Mouse (Mus musculus) limb, embryonic 14.5 days (tissue): ENCODE measurements around the gene Gm7247. TPM values are rescaled to one million over a fixed set of nuclear protein-coding genes. Genes with fewer than 3 reads are reported as not detected.
A peak's percentile ranks its signal among the peaks of the same experiment; 100 is the strongest.
"Not testable (repeated sequence)": the region's sequence is repeated elsewhere in the genome, so short reads cannot be mapped to it uniquely, and the experiment has no call there.

Source experiments
- ATAC-seq: fragments of 200-750 bp; cut with Nextera tagmentation; 2 replicates; pipeline ENCODE4 v1.8.0; 2017; ENCODE audit warnings: low read depth, moderate number of reproducible peaks, moderate TSS enrichment; ENCODE audit not compliant: low FRiP score
- DNase-seq: peaks from one replicate; pipeline ENCODE4 v3.0.0-alpha.2; 2015; ENCODE audit warnings: low spot score
- H3K27ac ChIP-seq: fragments of 300-500 bp; sonication (generic); replicated peaks from 2 replicates; pipeline ENCODE4 v1.5.1; 2014; ENCODE audit warnings: low read depth, mild to moderate bottlenecking, low read length, moderate library complexity, mixed read lengths
- H3K27me3 ChIP-seq: fragments of 300-500 bp; sonication (generic); 2 replicates; pipeline ENCODE4 v1.6.1; 2014; ENCODE audit warnings: low read length, mixed read lengths; ENCODE audit not compliant: control insufficient read depth, insufficient read depth
- H3K36me3 ChIP-seq: fragments of 300-500 bp; sonication (generic); 2 replicates; pipeline ENCODE4 v1.6.1; 2014; ENCODE audit warnings: mild to moderate bottlenecking, low read length, moderate library complexity, mixed read lengths; ENCODE audit not compliant: control insufficient read depth, insufficient read depth
- H3K4me1 ChIP-seq: fragments of 300-500 bp; sonication (generic); 2 replicates; pipeline ENCODE4 v1.6.1; 2014; ENCODE audit warnings: antibody characterized with exemption, low read length, mixed read lengths; ENCODE audit not compliant: control insufficient read depth, insufficient read depth
- H3K4me2 ChIP-seq: fragments of 300-500 bp; sonication (generic); replicated peaks from 2 replicates; pipeline ENCODE4 v1.6.1; 2014; ENCODE audit warnings: low read depth, mild to moderate bottlenecking, low read length, moderate library complexity; ENCODE audit not compliant: severe bottlenecking
- H3K4me3 ChIP-seq: fragments of 300-500 bp; sonication (generic); replicated peaks from 2 replicates; pipeline ENCODE4 v1.5.1; 2014; ENCODE audit warnings: low read length
- H3K9ac ChIP-seq: fragments of 300-500 bp; sonication (generic); 2 replicates; pipeline ENCODE4 v1.6.1; 2014; ENCODE audit warnings: mild to moderate bottlenecking, low read depth, low read length, moderate library complexity; ENCODE audit not compliant: severe bottlenecking
- H3K9me3 ChIP-seq: fragments of 300-500 bp; sonication (generic); 2 replicates; pipeline ENCODE4 v1.6.1; 2016; ENCODE audit warnings: low read length; ENCODE audit not compliant: control insufficient read depth
- POLR2A ChIP-seq: fragments of 200-500 bp; IDR thresholded peaks from 2 replicates; pipeline ENCODE4 v1.8.0; 2012; ENCODE audit warnings: inconsistent platforms, mild to moderate bottlenecking, moderate library complexity, borderline replicate concordance; ENCODE audit not compliant: insufficient read depth, insufficient read length; ENCODE audit errors: extremely low read depth
- WGBS: fragments of 180-500 bp; shearing (Covaris S2); extraction: QIAGEN DNeasy Blood & Tissue Kit; methylation state at CpG from one replicate; pipeline ENCODE4 v1.1.7; 2014; 5-methylcytosine and 5-hydroxymethylcytosine counted together
- polyA plus RNA-seq, 2 experiments: library from polyadenylated mRNA; depleted of rRNA in 1 of 2; stranded (reverse) in 1 of 2; unstranded in 1 of 2; fragments of >200 nt; fragmentation: Nextera tagmentation in 1 of 2; extraction: Ambion mirVana in 1 of 2; gene quantifications; 2 replicates each; pipeline versions ENCODE4 v1.2.1 to v1.2.3; 2012 to 2014

Gene Gm7247
- polyA plus RNA-seq, 2 experiments = not detected

GRCm38 (mm10) chr14:51482051-51482715, 120.6 kb downstream of the Gm7247 start:
- Histone ChIP-seq H3K4me3 (no peak overlapping the region), H3K4me2 (no peak overlapping the region), H3K36me3 (no peaks in the 10 kb centered on the region), H3K9ac (no peak overlapping the region), H3K27me3 (no peaks in the 10 kb centered on the region), H3K4me1 (no peaks in the 10 kb centered on the region), H3K27ac (no peak overlapping the region), H3K9me3 (no peaks in the 10 kb centered on the region)
- ATAC-seq (no peak), DNase-seq (no peak)
- WGBS = 84% methylated on average over 5 of the region's 5 CpGs
- no peak for TF ChIP-seq POLR2A

GRCm38 (mm10) chr14:51482971-51483381, 121.4 kb downstream of the Gm7247 start:
- not testable (repeated sequence) for H3K9me3 ChIP-seq, H3K9ac ChIP-seq, H3K4me1 ChIP-seq, H3K27ac ChIP-seq, DNase-seq, H3K36me3 ChIP-seq, H3K27me3 ChIP-seq, ATAC-seq, H3K4me2 ChIP-seq, H3K4me3 ChIP-seq
- WGBS = 84% methylated on average over 10 of the region's 10 CpGs

- H3K9ac ChIP-seq = no peak overlapping the region
- no peaks in the 10 kb centered on the region for H3K27me3 ChIP-seq
These were observed 122.1 kb downstream of the Gm7247 start for GRCm38 (mm10) chr14:51483671-51484070.

GRCm38 (mm10) chr14:51486111-51486510, 124.6 kb downstream of the Gm7247 start:
- Histone ChIP-seq H3K27ac (no peak overlapping the region), H3K4me1 (no peaks in the 10 kb centered on the region), H3K36me3 (no peaks in the 10 kb centered on the region), H3K4me3 (no peak overlapping the region), H3K9ac (no peak overlapping the region), H3K4me2 (no peak overlapping the region), H3K9me3 (no peaks in the 10 kb centered on the region), H3K27me3 (no peaks in the 10 kb centered on the region)
- ATAC-seq (no peak), DNase-seq (no peak)
- TF ChIP-seq POLR2A = no peak
- WGBS = 85% methylated on average over 1 of the region's 1 CpGs

More at GRCm38 (mm10) chr14:51483671-51484070, 122.1 kb downstream of the Gm7247 start:
- DNase-seq = no peak
- no peaks in the 10 kb centered on the region for H3K36me3 ChIP-seq
- WGBS = 87% methylated on average over 1 of the region's 1 CpGs
- no peak for ATAC-seq
- H3K4me1 ChIP-seq = no peaks in the 10 kb centered on the region
- no peak overlapping the region for H3K27ac ChIP-seq
- H3K4me3 ChIP-seq = no peak overlapping the region
- no peak overlapping the region for H3K4me2 ChIP-seq
- TF ChIP-seq POLR2A = no peak
- no peaks in the 10 kb centered on the region for H3K9me3 ChIP-seq

GRCm38 (mm10) chr14:51495781-51496180, 134.2 kb downstream of the Gm7247 start:
- Histone ChIP-seq H3K27ac (no peak overlapping the region), H3K27me3 (no peaks in the 10 kb centered on the region), H3K9ac (no peak overlapping the region), H3K9me3 (no peaks in the 10 kb centered on the region), H3K4me2 (no peak overlapping the region), H3K4me3 (no peak overlapping the region), H3K36me3 (no peaks in the 10 kb centered on the region), H3K4me1 (no peaks in the 10 kb centered on the region)
- 87% methylated on average over 2 of the region's 2 CpGs for WGBS
- no peak for ATAC-seq
- TF ChIP-seq POLR2A = no peak
- DNase-seq = peak; percentile 2
